Mouse (Mus musculus): ENCODE results near the gene Tnfrsf1b. TPM values are rescaled to one million over a fixed set of nuclear protein-coding genes. Genes with fewer than 3 reads are reported as not detected.
A peak's percentile ranks its signal among the peaks of the same experiment; 100 is the strongest.

Tnfrsf1b gene
- 10 to 100 TPM in 1 of 2 experiments, 1 to 10 TPM in 1; 8.3 to 10.3 TPM for total RNA-seq (2021)
- long read RNA-seq, experiment 1, partial matches to known transcripts, result 1 of 4 reads
- long read RNA-seq, experiment 1, other reads (novel, unspliced or antisense), result 2 of 4 reads
- long read RNA-seq, experiment 2, partial matches to known transcripts, result 1 of 3 reads
- long read RNA-seq, experiment 2, other reads (novel, unspliced or antisense), result 2 of 3 reads

- DNase-seq, result peak; percentile 70
Measured at GRCm38 (mm10) chr4:145246173-145247011, at the start of gene Tnfrsf1b. Tnfrsf1b (minus strand) TSS chr4:145246870.

GRCm38 (mm10) chr4:145295589-145296300 is 49.1 kb upstream of the Tnfrsf1b start:
- peak; percentile 85 for DNase-seq

- no peak for DNase-seq
Measured at GRCm38 (mm10) chr4:145294588-145294987, 47.9 kb upstream of the Tnfrsf1b start.

- peak; percentile 80 for DNase-seq
Measured at GRCm38 (mm10) chr4:145286369-145287120, 39.9 kb upstream of the Tnfrsf1b start.

GRCm38 (mm10) chr4:145284675-145285074 is 38.0 kb upstream of the Tnfrsf1b start:
- DNase-seq, result no peak

GRCm38 (mm10) chr4:145283441-145283840 is 36.8 kb upstream of the Tnfrsf1b start:
- no peak for DNase-seq

- DNase-seq, result peak; percentile 66
Measured at GRCm38 (mm10) chr4:145280966-145281365, 34.3 kb upstream of the Tnfrsf1b start.

GRCm38 (mm10) chr4:145278724-145279370 is 32.2 kb upstream of the Tnfrsf1b start:
- DNase-seq, result no peak

GRCm38 (mm10) chr4:145278231-145278630 is 31.6 kb upstream of the Tnfrsf1b start:
- no peak for DNase-seq

GRCm38 (mm10) chr4:145276368-145277249 is 29.9 kb upstream of the Tnfrsf1b start:
- peak; percentile 49 for DNase-seq

GRCm38 (mm10) chr4:145274887-145275286 is 28.2 kb upstream of the Tnfrsf1b start:
- DNase-seq, result no peak

- no peak for DNase-seq
Measured at GRCm38 (mm10) chr4:145273923-145274322, 27.3 kb upstream of the Tnfrsf1b start.

- DNase-seq, result no peak
Measured at GRCm38 (mm10) chr4:145272763-145273162, 26.1 kb upstream of the Tnfrsf1b start.

- no peak for DNase-seq
Measured at GRCm38 (mm10) chr4:145271634-145272033, 25.0 kb upstream of the Tnfrsf1b start.

- DNase-seq, result no peak
Measured at GRCm38 (mm10) chr4:145270136-145270535, 23.5 kb upstream of the Tnfrsf1b start.

GRCm38 (mm10) chr4:145267631-145268110 is 21.0 kb upstream of the Tnfrsf1b start:
- peak; percentile 35 for DNase-seq

GRCm38 (mm10) chr4:145266505-145266904 is 19.8 kb upstream of the Tnfrsf1b start:
- DNase-seq, result no peak

GRCm38 (mm10) chr4:145264761-145265160 is 18.1 kb upstream of the Tnfrsf1b start:
- no peak for DNase-seq

GRCm38 (mm10) chr4:145263583-145263982 is 16.9 kb upstream of the Tnfrsf1b start:
- no peak for DNase-seq

- DNase-seq, result no peak
Measured at GRCm38 (mm10) chr4:145260802-145261201, 14.1 kb upstream of the Tnfrsf1b start.
